Mouse (Mus musculus): ENCODE measurements at regions not wholly inside any gene's neighbourhood (a gene's known extent, or its start where the extent isn't known, plus 50 kb on each side); places are given as distances from the start of the nearest gene placed in this dataset.

- ChIA-PET CTCF (no interaction called here), POLR2A (interaction anchor here in 1 of 4 experiments (1.6 kb wide), 1 partner anchor 18 kb away, joined by 5 read pairs; no protein-coding TSS in a partner anchor)
These were observed 138.9 kb upstream of the Wscd1 start for GRCm38 (mm10) chr11:71610782-71611181.

- ChIA-PET POLR2A (interaction anchor here in 1 of 4 experiments (0.5 kb wide), 1 partner anchor 15 kb away, joined by 3 read pairs; no protein-coding TSS in a partner anchor), CTCF (interaction anchor here in 1 of 4 experiments (0.6 kb wide), 1 partner anchor 378 kb away, joined by 4 read pairs; no protein-coding TSS in a partner anchor)
These were observed 134.2 kb upstream of the Wscd1 start for GRCm38 (mm10) chr11:71615526-71615925.

- CTCF ChIA-PET = interaction anchor here in 1 of 4 experiments (0.6 kb wide), 1 partner anchor 41 kb away, joined by 3 read pairs; no protein-coding TSS in a partner anchor
- POLR2A ChIA-PET = no interaction called here
These were observed 124.1 kb upstream of the Wscd1 start for GRCm38 (mm10) chr11:71625501-71626191.

GRCm38 (mm10) chr11:71636111-71636510, 113.6 kb upstream of the Wscd1 start:
- ChIA-PET POLR2A (no interaction called here), CTCF (interaction anchor here in 1 of 4 experiments (1.0 kb wide), 1 partner anchor 22 kb away, joined by 3 read pairs; no protein-coding TSS in a partner anchor)

GRCm38 (mm10) chr11:71636785-71637184, 112.9 kb upstream of the Wscd1 start:
- POLR2A ChIA-PET = no interaction called here
- CTCF ChIA-PET = interaction anchor here in 1 of 4 experiments (0.7 to 1.0 kb wide), 2 partner anchors 22 to 706 kb away, joined by 3 read pairs; no protein-coding TSS in a partner anchor

GRCm38 (mm10) chr11:71642886-71643285, 106.8 kb upstream of the Wscd1 start:
- ChIA-PET CTCF (no interaction called here), POLR2A (no interaction called here)

- ChIA-PET POLR2A (no interaction called here), CTCF (no interaction called here)
These were observed 97.9 kb upstream of the Wscd1 start for GRCm38 (mm10) chr11:71651756-71652380.

- POLR2A ChIA-PET = no interaction called here
- CTCF ChIA-PET = interaction anchor here in 1 of 4 experiments (0.6 kb wide), 1 partner anchor 16 kb away, joined by 3 read pairs; no protein-coding TSS in a partner anchor
These were observed 97.3 kb upstream of the Wscd1 start for GRCm38 (mm10) chr11:71652381-71652775.

- ChIA-PET POLR2A (no interaction called here), CTCF (interaction anchor here in 1 of 4 experiments (0.6 kb wide), 1 partner anchor 22 kb away, joined by 3 read pairs; no protein-coding TSS in a partner anchor)
These were observed 91.4 kb upstream of the Wscd1 start for GRCm38 (mm10) chr11:71658346-71658745.

GRCm38 (mm10) chr11:71670111-71671050, 79.3 kb upstream of the Wscd1 start:
- CTCF ChIA-PET = interaction anchor here in 1 of 4 experiments (0.5 to 0.6 kb wide), 2 partner anchors 9 to 150 kb away, joined by 3 read pairs; no protein-coding TSS in a partner anchor

GRCm38 (mm10) chr11:71672171-71673050, 77.3 kb upstream of the Wscd1 start:
- ChIA-PET POLR2A (no interaction called here), CTCF (no interaction called here)

More at GRCm38 (mm10) chr11:71670111-71671050, 79.3 kb upstream of the Wscd1 start:
- POLR2A ChIA-PET = no interaction called here

- ChIA-PET CTCF (interaction anchor here in 3 of 4 experiments (0.9 to 2.2 kb wide), 6 partner anchors 51 to 378 kb away, joined by 3 to 14 read pairs (median 4); no protein-coding TSS in a partner anchor), POLR2A (no interaction called here)
These were observed 75.4 kb upstream of the Wscd1 start for GRCm38 (mm10) chr11:71674319-71674718.

GRCm38 (mm10) chr11:71675714-71676313, 73.9 kb upstream of the Wscd1 start:
- ChIA-PET CTCF (interaction anchor here in 2 of 4 experiments (0.9 to 2.0 kb wide), 3 partner anchors 50 to 626 kb away, joined by 3 to 7 read pairs (median 4); partner anchors contain the start of gene Xaf1 (in 1 of the 2)), POLR2A (no interaction called here)

GRCm38 (mm10) chr11:71697017-71697416, 52.7 kb upstream of the Wscd1 start:
- POLR2A ChIA-PET = no interaction called here
- CTCF ChIA-PET = interaction anchor here in 2 of 4 experiments (0.6 to 0.9 kb wide), 2 partner anchors 306 to 327 kb away, joined by 3 to 4 read pairs; no protein-coding TSS in a partner anchor

GRCm38 (mm10) chr11:71698836-71699235, 50.9 kb upstream of the Wscd1 start:
- CTCF ChIA-PET = no interaction called here
- POLR2A ChIA-PET = no interaction called here
